Mouse (Mus musculus): ENCODE results near the gene Nectin4. TPM values are rescaled to one million over a fixed set of nuclear protein-coding genes. Genes with fewer than 3 reads are reported as not detected.
A peak's percentile ranks its signal among the peaks of the same experiment; 100 is the strongest.

The Nectin4 gene
- total RNA-seq, 2 experiments from 2014 or later, result 3.0 to 3.1 TPM

DNA sequence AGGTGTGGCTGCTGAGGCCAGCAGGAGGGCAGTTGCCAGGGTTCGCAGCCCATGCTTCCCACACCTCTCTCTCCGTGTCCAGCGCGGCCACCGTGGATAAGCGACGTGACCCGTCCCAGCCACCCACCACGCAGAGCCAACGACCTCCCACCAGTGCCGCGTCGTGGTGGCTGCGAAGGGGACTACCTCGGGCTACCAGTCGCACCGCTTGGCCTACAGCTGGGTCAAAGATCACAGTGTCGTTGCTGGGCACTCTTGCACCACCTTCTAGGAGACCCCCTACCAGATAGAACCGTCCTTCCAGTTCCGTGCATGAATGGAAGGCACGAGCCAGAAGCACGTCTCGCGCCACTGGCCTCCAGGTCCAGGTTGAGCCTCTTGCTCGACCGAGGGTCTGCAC, 9.6 kb upstream of the Nectin4 start:
- TF ChIP-seq CTCF (IDR thresholded peaks at IDR 0.05), result no peak
- peak; percentile 36 to 45 for DNase-seq (ENCODE audit: extremely low spot score in 1 of 2, low spot score in 2 of 2)
- intact Hi-C loops (cut with DNase I), result loop anchor here (10.0 kb wide), 1 partner anchor 205 kb away; no protein-coding TSS in a partner anchor

DNA sequence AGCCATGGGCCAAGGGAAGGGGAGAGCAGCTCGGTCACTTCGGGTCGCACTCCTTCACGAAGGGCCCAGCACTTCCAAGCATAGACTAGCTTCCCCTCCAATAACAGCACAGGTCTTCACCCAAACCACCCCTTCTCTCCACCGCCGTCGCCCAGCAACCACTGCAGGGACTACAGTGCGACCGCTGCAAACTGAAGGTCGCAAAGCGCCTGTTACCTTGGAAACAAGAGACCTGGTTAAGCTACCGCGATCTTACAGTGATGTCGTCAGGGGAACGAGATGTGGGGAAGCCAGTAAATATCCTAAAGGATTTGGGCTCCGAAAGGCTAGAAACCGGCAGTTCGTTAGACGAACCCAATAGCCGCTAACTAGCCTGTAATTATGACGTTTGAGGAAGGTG, 9.2 kb upstream of the Nectin4 start, which contains the start of gene Klhdc9:
Klhdc9 (minus strand) TSS at position 143 of the 400 bp plus-strand sequence.
- intact Hi-C loops (cut with DNase I), result loop anchor here (1.0 to 10.0 kb wide), 3 partner anchors 51 to 204 kb away; partner anchors contain the start of gene Usf1
- peak within 1 kb of the TSS; percentile 97 for H3K27ac ChIP-seq

More for the DNA sequence above, 9.6 kb upstream of the Nectin4 start:
- Histone ChIP-seq H3K27ac (peak overlapping the region; percentile 97), H3K4me3 (peak overlapping the region; percentile 59)

DNA sequence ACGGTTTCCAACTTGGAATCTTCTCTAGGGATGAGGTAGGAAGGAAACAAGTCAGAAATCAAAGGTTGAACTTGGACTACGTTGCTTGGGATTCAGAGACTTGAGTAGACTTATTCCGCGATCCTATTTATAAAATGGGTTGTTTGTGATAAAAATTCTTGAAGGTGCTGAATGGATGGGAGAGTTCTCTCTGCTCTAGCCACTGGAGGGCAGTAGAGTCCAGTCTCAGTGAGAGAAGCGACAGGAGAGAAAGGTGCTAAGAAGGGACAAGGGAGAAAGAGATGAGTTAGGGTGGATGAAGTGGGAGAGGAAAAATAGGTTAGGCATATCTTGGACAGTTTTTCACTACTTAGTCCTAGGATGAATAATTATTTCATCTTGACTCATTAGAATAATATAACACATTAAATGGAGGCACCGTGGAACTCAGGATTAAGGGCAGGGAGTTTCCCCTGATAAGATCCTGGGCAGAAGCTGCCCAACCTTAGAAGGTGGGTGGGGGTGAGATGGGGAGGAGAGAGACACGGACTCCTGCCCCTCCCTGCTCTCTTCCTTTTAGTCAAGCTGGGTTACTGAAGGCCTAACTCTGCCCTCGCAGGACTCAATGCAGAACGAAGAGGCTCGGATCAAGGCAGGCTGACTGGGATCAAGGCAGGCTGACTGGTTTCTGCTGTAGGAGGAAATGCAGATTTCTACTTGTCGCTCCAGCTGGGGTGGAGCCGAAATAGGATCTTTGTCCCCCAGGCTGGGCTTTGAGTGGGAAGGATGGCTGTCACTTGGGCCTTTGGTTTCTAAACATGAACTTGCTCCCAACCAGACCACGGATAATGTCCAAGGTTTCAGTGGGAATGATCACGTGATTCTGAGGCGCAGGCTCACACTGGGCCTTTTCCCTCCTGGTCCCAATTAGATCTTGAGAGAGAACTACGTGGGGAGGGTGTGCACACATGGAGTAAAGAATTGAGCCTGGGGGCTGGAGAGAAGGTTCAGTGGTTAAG, 8.5 kb upstream of the Nectin4 start:
- intact Hi-C loops (cut with DNase I), result loop anchor here (1.0 to 10.0 kb wide), 3 partner anchors 50 to 203 kb away; partner anchors contain the start of gene Usf1
- Histone ChIP-seq H3K4me3 (peak overlapping the region; percentile 59), H3K27ac (peak overlapping the region; percentile 97)
- TF ChIP-seq CTCF (IDR thresholded peaks at IDR 0.05), result peak; percentile 95
- peak; percentile 65 to 72 for DNase-seq (ENCODE audit: extremely low spot score in 1 of 2, low spot score in 2 of 2)

More for the DNA sequence above, 9.2 kb upstream of the Nectin4 start, which contains the start of gene Klhdc9:
- DNase-seq (ENCODE audit: extremely low spot score in 1 of 2, low spot score in 2 of 2), result peak; percentile 81 to 85
- TF ChIP-seq CTCF (IDR thresholded peaks at IDR 0.05), result no peak
- H3K4me3 ChIP-seq, result peak within 1 kb of the TSS; percentile 59

DNA sequence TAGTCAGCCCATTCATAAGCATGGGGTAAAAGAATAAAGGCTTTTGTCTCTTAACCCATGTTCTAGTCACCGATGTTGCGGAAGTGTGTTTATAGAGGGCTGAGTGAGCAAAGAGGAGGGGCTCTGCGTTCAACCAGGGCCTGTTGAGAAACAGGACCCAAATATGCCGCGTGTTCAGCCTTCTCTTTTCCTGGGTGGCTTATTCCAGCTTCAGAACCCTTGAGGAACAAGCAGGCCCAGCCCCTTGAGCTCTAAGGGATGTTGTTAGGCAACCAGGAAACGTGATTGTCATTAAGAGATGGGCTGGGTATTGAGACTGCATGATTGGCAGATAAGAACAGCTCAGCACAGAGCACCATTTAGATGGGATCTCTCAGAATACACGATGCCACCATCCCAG, 4.0 kb upstream of the Nectin4 start:
- intact Hi-C loops (cut with DNase I), result loop anchor here (10.0 kb wide), 1 partner anchor 199 kb away; no protein-coding TSS in a partner anchor
- Histone ChIP-seq H3K4me3 (no peak overlapping the region), H3K27ac (no peak overlapping the region)
- DNase-seq (ENCODE audit: extremely low spot score in 1 of 2, low spot score in 2 of 2), result no peak
- TF ChIP-seq CTCF (IDR thresholded peaks at IDR 0.05), result no peak

DNA sequence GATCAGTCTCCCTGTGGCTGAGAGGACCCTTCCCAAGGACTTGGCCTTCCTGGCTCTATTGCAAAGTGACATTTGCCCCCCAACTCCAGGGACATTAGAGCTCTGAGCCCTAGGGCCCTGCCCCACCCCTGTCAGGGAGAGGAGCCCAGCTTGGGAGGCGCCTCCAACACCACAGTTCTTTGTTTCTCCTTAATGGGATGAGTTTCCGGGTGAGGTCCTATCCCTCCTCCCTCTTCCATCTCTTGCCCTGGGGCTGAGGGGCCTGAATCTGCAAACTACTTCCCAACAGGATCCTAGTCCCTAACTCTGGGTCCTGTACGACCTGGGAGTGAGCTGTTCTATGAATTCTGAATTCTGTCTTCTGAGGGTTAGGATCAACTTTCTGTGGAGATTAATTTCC, 3.0 kb downstream of the Nectin4 start:
- intact Hi-C loops (cut with DNase I), result no loop called here
- H3K4me3 ChIP-seq, result no peak overlapping the region
- no peak overlapping the region for H3K27ac ChIP-seq
- no peak for TF ChIP-seq CTCF (IDR thresholded peaks at IDR 0.05)
- DNase-seq (ENCODE audit: extremely low spot score in 1 of 2, low spot score in 2 of 2), result no peak

- no peak for DNase-seq (ENCODE audit: extremely low spot score in 1 of 2, low spot score in 2 of 2)
- Histone ChIP-seq H3K4me3 (no peak overlapping the region), H3K27ac (no peak overlapping the region)
- TF ChIP-seq CTCF (IDR thresholded peaks at IDR 0.05), result no peak
- intact Hi-C loops (cut with DNase I), result no loop called here
These were observed 4.0 kb downstream of the Nectin4 start for GRCm38 (mm10) chr1:171373946-171374345.

GRCm38 (mm10) chr1:171375646-171376097, 5.8 kb downstream of the Nectin4 start:
- no peak for DNase-seq (ENCODE audit: extremely low spot score in 1 of 2, low spot score in 2 of 2)
- H3K4me3 ChIP-seq, result no peak overlapping the region
- TF ChIP-seq CTCF (IDR thresholded peaks at IDR 0.05), result no peak
- intact Hi-C loops (cut with DNase I), result no loop called here
- H3K27ac ChIP-seq, result no peak overlapping the region

- Histone ChIP-seq H3K27ac (no peak overlapping the region), H3K4me3 (no peak overlapping the region)
These were observed 8.4 kb downstream of the Nectin4 start for GRCm38 (mm10) chr1:171378298-171378697.

DNA sequence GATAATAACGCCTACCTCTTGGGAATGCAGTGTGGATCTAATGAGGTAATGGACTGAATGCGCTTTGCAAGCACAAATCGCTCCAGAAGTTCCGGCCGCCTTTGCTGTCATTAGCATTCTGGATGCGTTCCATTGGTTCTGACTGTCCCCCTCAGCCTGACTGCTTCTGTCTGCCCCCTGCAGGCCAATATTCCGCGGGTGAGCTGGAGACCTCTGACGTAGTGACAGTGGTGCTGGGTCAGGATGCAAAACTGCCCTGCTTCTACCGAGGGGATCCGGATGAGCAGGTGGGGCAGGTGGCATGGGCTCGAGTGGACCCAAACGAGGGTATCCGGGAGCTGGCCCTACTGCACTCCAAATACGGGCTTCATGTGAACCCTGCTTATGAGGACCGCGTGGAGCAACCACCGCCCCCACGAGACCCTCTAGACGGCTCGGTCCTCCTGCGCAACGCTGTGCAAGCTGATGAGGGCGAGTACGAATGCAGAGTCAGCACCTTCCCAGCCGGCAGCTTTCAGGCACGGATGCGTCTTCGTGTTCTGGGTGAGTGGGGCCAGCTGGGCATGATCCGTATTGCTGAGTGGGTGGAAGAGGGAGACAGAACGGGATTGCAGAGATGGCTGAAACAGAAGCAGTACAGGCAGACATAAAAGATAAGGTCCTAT, 10.2 kb downstream of the Nectin4 start:
- peak; percentile 71 for TF ChIP-seq CTCF (IDR thresholded peaks at IDR 0.05)
- Histone ChIP-seq H3K4me3 (peak overlapping the region; percentile 43), H3K27ac (no peak overlapping the region; the same call in 1 of the 2 replicates)
- intact Hi-C loops (cut with DNase I), result loop anchor here (1.0 kb wide), 1 partner anchor 31 kb away; the partner anchor contains the start of gene Usf1
- DNase-seq (ENCODE audit: extremely low spot score in 1 of 2, low spot score in 2 of 2), result peak; percentile 71 to 73

More at GRCm38 (mm10) chr1:171378298-171378697, 8.4 kb downstream of the Nectin4 start:
- no peak for TF ChIP-seq CTCF (IDR thresholded peaks at IDR 0.05)
- DNase-seq (ENCODE audit: extremely low spot score in 1 of 2, low spot score in 2 of 2), result no peak
- intact Hi-C loops (cut with DNase I), result no loop called here

DNA sequence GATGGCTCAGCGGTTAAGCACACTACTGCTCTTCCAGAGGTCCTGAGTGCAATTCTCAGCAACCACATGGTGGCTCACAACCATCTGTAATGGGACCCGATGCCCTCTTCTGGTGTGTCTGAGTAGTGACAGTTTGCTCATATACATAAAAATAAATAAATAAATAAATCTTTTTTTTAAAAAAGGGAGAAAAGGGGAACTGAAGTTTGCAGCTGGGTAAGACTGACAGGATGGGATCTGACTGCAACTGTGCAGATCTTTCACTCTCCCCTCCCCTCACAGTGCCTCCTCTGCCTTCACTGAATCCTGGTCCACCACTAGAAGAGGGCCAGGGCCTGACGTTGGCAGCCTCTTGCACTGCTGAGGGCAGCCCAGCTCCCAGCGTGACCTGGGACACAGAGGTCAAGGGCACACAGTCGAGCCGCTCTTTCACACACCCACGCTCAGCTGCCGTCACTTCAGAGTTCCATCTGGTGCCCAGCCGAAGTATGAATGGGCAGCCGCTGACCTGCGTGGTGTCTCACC, 12.3 kb downstream of the Nectin4 start:
- H3K4me3 ChIP-seq, result no peak overlapping the region
- TF ChIP-seq CTCF (IDR thresholded peaks at IDR 0.05), result peak; percentile 15
- H3K27ac ChIP-seq, result no peak overlapping the region
- intact Hi-C loops (cut with DNase I), result no loop called here
- DNase-seq (ENCODE audit: extremely low spot score in 1 of 2, low spot score in 2 of 2), result no peak

GRCm38 (mm10) chr1:171384361-171384760, 14.5 kb downstream of the Nectin4 start:
- no peak for DNase-seq (ENCODE audit: extremely low spot score in 1 of 2, low spot score in 2 of 2)
- intact Hi-C loops (cut with DNase I), result no loop called here
- Histone ChIP-seq H3K4me3 (no peak overlapping the region), H3K27ac (no peak overlapping the region)
- no peak for TF ChIP-seq CTCF (IDR thresholded peaks at IDR 0.05)
